In genomic region chr4:133250609-133251008, GRCm38 (mm10) we compare ENCODE assay signal across 7 mouse cellular contexts. TPM values are rescaled to one million over a fixed set of nuclear protein-coding genes. Genes with fewer than 3 reads are reported as not detected.
DNase-seq lines count a peak whose midpoint lies in the region; ATAC-seq and TF ChIP-seq lines count a peak whose summit lies in the region.

No protein-coding gene starts in this region.

- H3K4me2 ChIP-seq in embryonic facial prominence, embryonic 12.5 days (replicated peaks) = peak overlapping the region; percentile 65
- peak overlapping the region; percentile 51 for H3K4me2 ChIP-seq in limb, embryonic 11.5 days (ENCODE audit: low read depth, severe bottlenecking)
- peak overlapping the region; percentile 52 for H3K4me2 ChIP-seq in midbrain, embryonic 13.5 days (replicated peaks)

- TF ChIP-seq CTCF in heart, adult 2 months (IDR thresholded peaks at IDR 0.05) = peak; percentile 95; the same call in 1 of the 2 replicates
- TF ChIP-seq CTCF in kidney, adult 2 months (conservative IDR thresholded peaks at IDR 0.05; ENCODE audit: insufficient read depth, insufficient read length, low read depth, low read length) = peak; percentile 65
- TF ChIP-seq CTCF in small intestine, adult 2 months (IDR thresholded peaks at IDR 0.05; ENCODE audit: extremely low read depth, insufficient read length, insufficient replicate concordance, low read depth, low read length) = peak; percentile 87

- DNase-seq in adrenal gland, postnatal 25 days = peak; percentile 81
- DNase-seq in heart, adult 2 months = peak; percentile 83 to 91
- peak; percentile 80 for DNase-seq in kidney, adult 2 months
- peak; percentile 92 for DNase-seq in limb, embryonic 11.5 days (ENCODE audit: low spot score)

- peaks cover 16% of the 10 kb centered on the region for H3K4me1 ChIP-seq in embryonic facial prominence, embryonic 12.5 days
- H3K4me1 ChIP-seq in heart, adult 2 months (ENCODE audit: control insufficient read depth, insufficient read depth, low read length) = no peaks in the 10 kb centered on the region; the same call in 1 of the 2 replicates
- no peaks in the 10 kb centered on the region for H3K4me1 ChIP-seq in kidney, adult 2 months (ENCODE audit: control insufficient read depth, insufficient read depth, low read length)
- H3K4me1 ChIP-seq in limb, embryonic 11.5 days (ENCODE audit: control insufficient read depth, insufficient read depth, low read length) = peaks cover 8% of the 10 kb centered on the region
- peaks cover 15% of the 10 kb centered on the region for H3K4me1 ChIP-seq in midbrain, embryonic 13.5 days (replicated peaks)
- H3K4me1 ChIP-seq in small intestine, adult 2 months (ENCODE audit: control insufficient read depth, insufficient read depth, insufficient read length, low read length) = peaks cover 32% of the 10 kb centered on the region

- no peaks in the 10 kb centered on the region for H3K79me2 ChIP-seq in heart, adult 2 months (replicated peaks; ENCODE audit: control insufficient read depth, insufficient read depth, low read length)

- 4% methylated on average over 22 of the region's 22 CpGs for WGBS in embryonic facial prominence, embryonic 12.5 days
- 14% methylated on average over 22 of the region's 22 CpGs for WGBS in heart, adult 2 months
- 6% methylated on average over 22 of the region's 22 CpGs for WGBS in kidney, adult 2 months
- 2% methylated on average over 22 of the region's 22 CpGs for WGBS in limb, embryonic 11.5 days
- 3% methylated on average over 22 of the region's 22 CpGs for whole genome bisulfite sequencing in midbrain, embryonic 13.5 days
- WGBS in small intestine, adult 2 months = 4% methylated on average over 22 of the region's 22 CpGs

- H3K27ac ChIP-seq in embryonic facial prominence, embryonic 12.5 days = no peak overlapping the region
- H3K27ac ChIP-seq in heart, adult 2 months = no peak overlapping the region
- H3K27ac ChIP-seq in kidney, adult 2 months (ENCODE audit: insufficient read depth, low read depth, low read length) = no peak overlapping the region
- H3K27ac ChIP-seq in limb, embryonic 11.5 days (replicated peaks; ENCODE audit: low read depth, low read length) = no peak overlapping the region
- no peak overlapping the region for H3K27ac ChIP-seq in midbrain, embryonic 13.5 days
- H3K27ac ChIP-seq in small intestine, adult 2 months (ENCODE audit: insufficient read depth, low read depth, low read length) = no peak overlapping the region

- peak overlapping the region; percentile 40 for H3K4me3 ChIP-seq in embryonic facial prominence, embryonic 12.5 days
- H3K4me3 ChIP-seq in heart, adult 2 months = no peak overlapping the region
- H3K4me3 ChIP-seq in kidney, adult 2 months (ENCODE audit: insufficient read depth, low read depth, low read length) = no peak overlapping the region
- H3K4me3 ChIP-seq in limb, embryonic 11.5 days (ENCODE audit: low read depth, low read length) = peak overlapping the region; percentile 35
- H3K4me3 ChIP-seq in midbrain, embryonic 13.5 days (replicated peaks) = peak overlapping the region; percentile 31
- H3K4me3 ChIP-seq in small intestine, adult 2 months (ENCODE audit: low read depth, low read length) = peak overlapping the region; percentile 35

- no peaks in the 10 kb centered on the region for H3K9me3 ChIP-seq in embryonic facial prominence, embryonic 12.5 days
- H3K9me3 ChIP-seq in limb, embryonic 11.5 days (ENCODE audit: control insufficient read depth, low read length) = no peaks in the 10 kb centered on the region
- H3K9me3 ChIP-seq in midbrain, embryonic 13.5 days = no peaks in the 10 kb centered on the region

- TF ChIP-seq POLR2A in heart, adult 2 months (IDR thresholded peaks at IDR 0.05; ENCODE audit: insufficient read depth, low read depth, low read length) = no peak
- no peak for TF ChIP-seq POLR2A in kidney, adult 2 months (IDR thresholded peaks at IDR 0.05; ENCODE audit: low read depth, low read length)
- no peak for TF ChIP-seq POLR2A in small intestine, adult 2 months (IDR thresholded peaks at IDR 0.05; ENCODE audit: low read depth, low read length)

- intact Hi-C loops in heart, adult 2 months (cut with DNase I) = loop anchor here (1.0 to 2.0 kb wide), 2 partner anchors 17 to 42 kb away; no protein-coding TSS in a partner anchor

- no peak for ATAC-seq in embryonic facial prominence, embryonic 12.5 days (ENCODE audit: insufficient number of reproducible peaks, insufficient read depth, low FRiP score, low TSS enrichment)
- no peak for ATAC-seq in limb, embryonic 11.5 days (ENCODE audit: insufficient number of reproducible peaks, low FRiP score, low TSS enrichment, low read depth)
- ATAC-seq in midbrain, embryonic 13.5 days = 0 out of 2 replicates have a peak, but pooled peaks have one; percentile 20

- no peak for TF ChIP-seq EP300 in heart, adult 2 months (IDR thresholded peaks at IDR 0.05; ENCODE audit: insufficient read depth, low read depth, low read length)

- H3K36me3 ChIP-seq in embryonic facial prominence, embryonic 12.5 days = no peaks in the 10 kb centered on the region
- no peaks in the 10 kb centered on the region for H3K36me3 ChIP-seq in heart, adult 2 months (ENCODE audit: control insufficient read depth, insufficient read depth, low read length)
- no peaks in the 10 kb centered on the region for H3K36me3 ChIP-seq in kidney, adult 2 months (ENCODE audit: control insufficient read depth, insufficient read depth, low read length)
- H3K36me3 ChIP-seq in limb, embryonic 11.5 days (ENCODE audit: control insufficient read depth, insufficient read depth, low read length) = no peaks in the 10 kb centered on the region; the same call in 1 of the 2 replicates
- no peaks in the 10 kb centered on the region for H3K36me3 ChIP-seq in midbrain, embryonic 13.5 days
- no peaks in the 10 kb centered on the region; the same call in none of the 2 replicates for H3K36me3 ChIP-seq in small intestine, adult 2 months (ENCODE audit: control insufficient read depth, insufficient read depth, low read length)

- H3K9ac ChIP-seq in embryonic facial prominence, embryonic 12.5 days = no peak overlapping the region; the same call in 1 of the 2 replicates
- no peak overlapping the region for H3K9ac ChIP-seq in heart, adult 2 months (ENCODE audit: low read depth, low read length)
- peak overlapping the region; percentile 40; the same call in 1 of the 2 replicates for H3K9ac ChIP-seq in limb, embryonic 11.5 days (ENCODE audit: low read length)
- peak overlapping the region; percentile 46; the same call in 1 of the 2 replicates for H3K9ac ChIP-seq in midbrain, embryonic 13.5 days (replicated peaks)

- peaks cover 90% of the 10 kb centered on the region for H3K27me3 ChIP-seq in embryonic facial prominence, embryonic 12.5 days
- no peaks in the 10 kb centered on the region for H3K27me3 ChIP-seq in heart, adult 2 months (ENCODE audit: control insufficient read depth, insufficient read depth, low read length)
- no peaks in the 10 kb centered on the region for H3K27me3 ChIP-seq in kidney, adult 2 months (replicated peaks; ENCODE audit: control insufficient read depth, insufficient read depth, low read length)
- H3K27me3 ChIP-seq in limb, embryonic 11.5 days (ENCODE audit: control insufficient read depth, insufficient read depth, low read length) = peaks cover 48% of the 10 kb centered on the region
- peaks cover 89% of the 10 kb centered on the region for H3K27me3 ChIP-seq in midbrain, embryonic 13.5 days
- no peaks in the 10 kb centered on the region for H3K27me3 ChIP-seq in small intestine, adult 2 months (ENCODE audit: control insufficient read depth, insufficient read depth, low read length)

RNA-seq across cellular contexts. Expression of gene Map3k6, which starts 10.0 kb away (rescaled TPM):
- total RNA-seq in adrenal gland, postnatal 25 days (2021) = 15.7 and 20.1 TPM in 2 replicates
- polyA plus RNA-seq in embryonic facial prominence, embryonic 12.5 days (2016; fragmentation: Nextera tagmentation; extraction: Ambion mirVana) = 2.6 and 2.7 TPM in 2 replicates
- total RNA-seq in heart, adult 2 months (2021) = 10 to 100 TPM; 16.3 to 27.3 TPM
- 12.0 and 15.7 TPM in 2 replicates for polyA plus RNA-seq in heart, adult 2 months (2012; rRNA removed)
- 3.8 and 4.3 TPM in 2 replicates for polyA plus RNA-seq in kidney, adult 2 months (2012; rRNA removed)
- 0.98 and 1.7 TPM in 2 replicates for polyA plus RNA-seq in limb, embryonic 11.5 days (2014; fragmentation: Nextera tagmentation; extraction: Ambion mirVana)
- 0.79 and 2.3 TPM in 2 replicates for polyA plus RNA-seq in midbrain, embryonic 13.5 days (2015; fragmentation: Nextera tagmentation; extraction: Ambion mirVana)
- 1.7 and 75.5 TPM in 2 replicates for polyA plus RNA-seq in small intestine, adult 2 months (2012; rRNA removed)

RNA-seq across cellular contexts. Expression of gene Sytl1, which starts 12.3 kb away (rescaled TPM):
- total RNA-seq in adrenal gland, postnatal 25 days (2021) = 1.9 and 2.0 TPM in 2 replicates
- polyA plus RNA-seq in embryonic facial prominence, embryonic 12.5 days (2016; fragmentation: Nextera tagmentation; extraction: Ambion mirVana) = 2.3 and 2.8 TPM in 2 replicates
- total RNA-seq in heart, adult 2 months (2021) = under 1 TPM; 0.29 to 0.61 TPM
- polyA plus RNA-seq in heart, adult 2 months (2012; rRNA removed) = 0.53 and 0.80 TPM in 2 replicates
- polyA plus RNA-seq in kidney, adult 2 months (2012; rRNA removed) = 5.9 TPM in 2 replicates
- polyA plus RNA-seq in limb, embryonic 11.5 days (2014; fragmentation: Nextera tagmentation; extraction: Ambion mirVana) = 1.4 and 1.5 TPM in 2 replicates
- polyA plus RNA-seq in midbrain, embryonic 13.5 days (2015; fragmentation: Nextera tagmentation; extraction: Ambion mirVana) = 0.40 and 0.66 TPM in 2 replicates
- 10.9 and 12.7 TPM in 2 replicates for polyA plus RNA-seq in small intestine, adult 2 months (2012; rRNA removed)

RNA-seq across cellular contexts. Expression of gene Tmem222, which starts 27.0 kb away (rescaled TPM):
- total RNA-seq in adrenal gland, postnatal 25 days (2021) = 60.2 and 73.3 TPM in 2 replicates
- polyA plus RNA-seq in embryonic facial prominence, embryonic 12.5 days (2016; fragmentation: Nextera tagmentation; extraction: Ambion mirVana) = 80.2 and 81.8 TPM in 2 replicates
- total RNA-seq in heart, adult 2 months (2021) = 10 to 100 TPM; 31.9 to 33.9 TPM
- polyA plus RNA-seq in heart, adult 2 months (2012; rRNA removed) = 48.3 and 72.9 TPM in 2 replicates
- polyA plus RNA-seq in kidney, adult 2 months (2012; rRNA removed) = 70.6 and 80.4 TPM in 2 replicates
- polyA plus RNA-seq in limb, embryonic 11.5 days (2014; fragmentation: Nextera tagmentation; extraction: Ambion mirVana) = 81.5 and 86.4 TPM in 2 replicates
- polyA plus RNA-seq in midbrain, embryonic 13.5 days (2015; fragmentation: Nextera tagmentation; extraction: Ambion mirVana) = 103 TPM in 2 replicates
- polyA plus RNA-seq in small intestine, adult 2 months (2012; rRNA removed) = 26.2 and 58.0 TPM in 2 replicates

RNA-seq across cellular contexts. Expression of gene Gpr3, which starts 38.3 kb away (rescaled TPM):
- total RNA-seq in adrenal gland, postnatal 25 days (2021) = not detected in 2 replicates
- 0.13 TPM in 1 of 2 replicates, not detected in the other for polyA plus RNA-seq in embryonic facial prominence, embryonic 12.5 days (2016; fragmentation: Nextera tagmentation; extraction: Ambion mirVana)
- under 1 TPM in 1 of 2 experiments, not detected in 1; 0.11 TPM for total RNA-seq in heart, adult 2 months (2021)
- 0.15 and 0.37 TPM in 2 replicates for polyA plus RNA-seq in heart, adult 2 months (2012; rRNA removed)
- 0.39 and 0.53 TPM in 2 replicates for polyA plus RNA-seq in kidney, adult 2 months (2012; rRNA removed)
- 0.33 and 0.47 TPM in 2 replicates for polyA plus RNA-seq in limb, embryonic 11.5 days (2014; fragmentation: Nextera tagmentation; extraction: Ambion mirVana)
- polyA plus RNA-seq in midbrain, embryonic 13.5 days (2015; fragmentation: Nextera tagmentation; extraction: Ambion mirVana) = 0.22 and 0.67 TPM in 2 replicates
- polyA plus RNA-seq in small intestine, adult 2 months (2012; rRNA removed) = 0.17 TPM in 1 of 2 replicates, not detected in the other

RNA-seq across cellular contexts. Expression of gene Cd164l2, which starts 38.7 kb away (rescaled TPM):
- 1.4 and 1.5 TPM in 2 replicates for total RNA-seq in adrenal gland, postnatal 25 days (2021)
- polyA plus RNA-seq in embryonic facial prominence, embryonic 12.5 days (2016; fragmentation: Nextera tagmentation; extraction: Ambion mirVana) = 2.2 and 3.7 TPM in 2 replicates
- not detected for total RNA-seq in heart, adult 2 months (2021)
- 0.53 and 0.66 TPM in 2 replicates for polyA plus RNA-seq in heart, adult 2 months (2012; rRNA removed)
- 15.3 and 17.7 TPM in 2 replicates for polyA plus RNA-seq in kidney, adult 2 months (2012; rRNA removed)
- 1.8 and 2.4 TPM in 2 replicates for polyA plus RNA-seq in limb, embryonic 11.5 days (2014; fragmentation: Nextera tagmentation; extraction: Ambion mirVana)
- polyA plus RNA-seq in midbrain, embryonic 13.5 days (2015; fragmentation: Nextera tagmentation; extraction: Ambion mirVana) = 0.67 and 1.3 TPM in 2 replicates
- 0.61 and 0.93 TPM in 2 replicates for polyA plus RNA-seq in small intestine, adult 2 months (2012; rRNA removed)

Comparison
In these comparisons a context has a peak if more than half of its experiments do, and no peak if none do; other contexts are left out.
1. H3K4me3 ChIP-seq: peak in embryonic facial prominence, embryonic 12.5 days (single experiment), limb, embryonic 11.5 days (single experiment), midbrain, embryonic 13.5 days (single experiment) and small intestine, adult 2 months (single experiment); none in heart, adult 2 months (single experiment) and kidney, adult 2 months (single experiment).
2. H3K9ac ChIP-seq: peak in limb, embryonic 11.5 days (single experiment) and midbrain, embryonic 13.5 days (single experiment); none in embryonic facial prominence, embryonic 12.5 days (single experiment) and heart, adult 2 months (single experiment).
3. Peak in every context shown above with its lines, with median percentiles within 50 percentile points of each other: DNase-seq, H3K4me2 ChIP-seq and CTCF ChIP-seq.